ENCODE assay signal across 8 mouse cellular contexts in genomic region chr10:34328310-34328709, GRCm38 (mm10). TPM values are rescaled to one million over a fixed set of nuclear protein-coding genes. Genes with fewer than 3 reads are reported as not detected.
DNase-seq lines count a peak whose midpoint lies in the region; ATAC-seq and TF ChIP-seq lines count a peak whose summit lies in the region.

No protein-coding gene starts in this region.

- H3K27ac ChIP-seq in intestine, postnatal 0 days (ENCODE audit: low read depth, low read length), result no peak overlapping the region
- no peak overlapping the region for H3K27ac ChIP-seq in limb, embryonic 13.5 days

- H3K36me3 ChIP-seq in intestine, postnatal 0 days (ENCODE audit: control insufficient read depth, insufficient read depth), result 0 out of 2 replicates have a peak, but pooled peaks cover 3% of the 10 kb centered on the region
- no peaks in the 10 kb centered on the region for H3K36me3 ChIP-seq in limb, embryonic 13.5 days

- no peaks in the 10 kb centered on the region for H3K4me1 ChIP-seq in intestine, postnatal 0 days (replicated peaks; ENCODE audit: control insufficient read depth, insufficient read depth, low read length)
- H3K4me1 ChIP-seq in limb, embryonic 13.5 days, result no peaks in the 10 kb centered on the region

- no peaks in the 10 kb centered on the region for H3K9me3 ChIP-seq in intestine, postnatal 0 days (ENCODE audit: control insufficient read depth)
- H3K9me3 ChIP-seq in limb, embryonic 13.5 days, result no peaks in the 10 kb centered on the region

- no peak overlapping the region for H3K4me3 ChIP-seq in intestine, postnatal 0 days (ENCODE audit: low read depth, low read length)
- H3K4me3 ChIP-seq in limb, embryonic 13.5 days, result no peak overlapping the region

- H3K4me2 ChIP-seq in intestine, postnatal 0 days (replicated peaks; ENCODE audit: low read depth), result no peak overlapping the region
- no peak overlapping the region for H3K4me2 ChIP-seq in limb, embryonic 13.5 days (replicated peaks)

- no peak for ATAC-seq in intestine, postnatal 0 days
- ATAC-seq in limb, embryonic 13.5 days (ENCODE audit: low FRiP score, low read depth), result peak; percentile 75; the same call in 1 of the 2 replicates

- no peak overlapping the region for H3K9ac ChIP-seq in intestine, postnatal 0 days (ENCODE audit: low read depth, low read length)
- H3K9ac ChIP-seq in limb, embryonic 13.5 days, result no peak overlapping the region

- TF ChIP-seq CTCF in intestine, postnatal 0 days (IDR thresholded peaks at IDR 0.05; ENCODE audit: low read depth), result peak; percentile 80

- no peaks in the 10 kb centered on the region for H3K27me3 ChIP-seq in intestine, postnatal 0 days (replicated peaks; ENCODE audit: control insufficient read depth, insufficient read depth, low read length)
- no peaks in the 10 kb centered on the region for H3K27me3 ChIP-seq in limb, embryonic 13.5 days

- 2% methylated on average over 2 of the region's 2 CpGs for WGBS in intestine, postnatal 0 days
- WGBS in limb, embryonic 13.5 days, result 2% methylated on average over 2 of the region's 2 CpGs

- peak; percentile 16 for DNase-seq in ovary, postnatal 36 days (ENCODE audit: low spot score)
- no peak for DNase-seq in ovary, postnatal 10 days (ENCODE audit: low spot score)
- peak; percentile 56 to 58 for DNase-seq in cerebellum, adult 18-20 months
- DNase-seq in frontal cortex, postnatal 10 days (ENCODE audit: low spot score in 2 of 2), result peak; percentile 25 to 47
- peak; percentile 24 for DNase-seq in naive thymus-derived CD4-positive, alpha-beta T cell, adult 2 months (ENCODE audit: low read depth)
- no peak for DNase-seq in thymus, postnatal 10 days (ENCODE audit: low spot score in 2 of 2)

RNA-seq across cellular contexts. Expression of gene Tspyl4, which starts 31.1 kb away (rescaled TPM):
- polyA plus RNA-seq in intestine, postnatal 0 days (2015; fragmentation: Nextera tagmentation; extraction: Ambion mirVana), result 9.3 and 9.4 TPM in 2 replicates
- 22.2 and 24.7 TPM in 2 replicates for polyA plus RNA-seq in limb, embryonic 13.5 days (2015; fragmentation: Nextera tagmentation; extraction: Ambion mirVana)

RNA-seq across cellular contexts. Expression of gene Tspyl1, which starts 46.3 kb away (rescaled TPM):
- 45.7 and 48.3 TPM in 2 replicates for polyA plus RNA-seq in intestine, postnatal 0 days (2015; fragmentation: Nextera tagmentation; extraction: Ambion mirVana)
- polyA plus RNA-seq in limb, embryonic 13.5 days (2015; fragmentation: Nextera tagmentation; extraction: Ambion mirVana), result 91.0 and 93.1 TPM in 2 replicates

Comparison
In these comparisons a context has a peak if more than half of its experiments do, and no peak if none do; other contexts are left out.
1. DNase-seq: peak in ovary, postnatal 36 days (single experiment), cerebellum, adult 18-20 months (2 of 2), frontal cortex, postnatal 10 days (2 of 2) and naive thymus-derived CD4-positive, alpha-beta T cell, adult 2 months (single experiment); none in ovary, postnatal 10 days (single experiment) and thymus, postnatal 10 days (0 of 2).